Comparison of ENCODE assay signal across 8 mouse cellular contexts in genomic region chr2:24962304-24963000, GRCm38 (mm10). TPM values are rescaled to one million over a fixed set of nuclear protein-coding genes. Genes with fewer than 3 reads are reported as not detected.
A peak's percentile ranks its signal among the peaks of the same experiment; 100 is the strongest.
DNase-seq lines count a peak whose midpoint lies in the region; ATAC-seq and TF ChIP-seq lines count a peak whose summit lies in the region.

Gene Dph7 (plus strand): TSS chr2:24962400.

- peak; percentile 61; the same call in 1 of the 2 replicates for ATAC-seq in heart, embryonic 14.5 days (ENCODE audit: insufficient number of reproducible peaks, insufficient read depth, low FRiP score, low read depth)
- ATAC-seq in liver, embryonic 14.5 days (ENCODE audit: insufficient read depth) = peak; percentile 85
- ATAC-seq in neural tube, embryonic 11.5 days (ENCODE audit: insufficient read depth, low FRiP score, low TSS enrichment) = peak; percentile 84
- peak; percentile 86 for ATAC-seq in stomach, postnatal 0 days (ENCODE audit: low FRiP score, low TSS enrichment)

- peaks cover 5% of the 10 kb centered on the region; the same call in 1 of the 2 replicates for H3K4me1 ChIP-seq in brown adipose tissue, adult 24 weeks (ENCODE audit: control insufficient read depth, insufficient read depth, insufficient read length, low read length)
- H3K4me1 ChIP-seq in heart, embryonic 14.5 days (ENCODE audit: control insufficient read depth in 2 of 2, insufficient read depth in 2 of 2, low read length in 2 of 2) = peaks cover 0 to 9% of the 10 kb centered on the region in 2 experiments; a peak in 2 of 4 replicates
- peaks cover 6% of the 10 kb centered on the region in 2 experiments for H3K4me1 ChIP-seq in liver, embryonic 14.5 days (replicated peaks; ENCODE audit: control insufficient read depth in 2 of 2, insufficient read depth in 2 of 2, low read length in 1 of 2)
- H3K4me1 ChIP-seq in neural tube, embryonic 11.5 days (ENCODE audit: control insufficient read depth, insufficient read depth, low read length) = peaks cover 4% of the 10 kb centered on the region; the same call in 1 of the 2 replicates
- no peaks in the 10 kb centered on the region for H3K4me1 ChIP-seq in stomach, postnatal 0 days (replicated peaks; ENCODE audit: control insufficient read depth, insufficient read depth)

- H3K4me3 ChIP-seq in brown adipose tissue, adult 24 weeks (ENCODE audit: insufficient read depth, low read depth, low read length) = peak within 1 kb of the TSS; percentile 90
- peak within 1 kb of the TSS; percentile 91 for H3K4me3 ChIP-seq in heart, embryonic 14.5 days (ENCODE audit: control insufficient read depth in 1 of 2, insufficient read depth in 1 of 2, low read depth in 1 of 2, low read length in 2 of 2)
- H3K4me3 ChIP-seq in liver, embryonic 14.5 days (ENCODE audit: insufficient read depth in 1 of 2, low read depth in 2 of 2, low read length in 2 of 2) = peak within 1 kb of the TSS; percentile 70 to 72
- H3K4me3 ChIP-seq in neural tube, embryonic 11.5 days (ENCODE audit: low read depth, low read length) = peak within 1 kb of the TSS; percentile 86
- H3K4me3 ChIP-seq in stomach, postnatal 0 days (ENCODE audit: low read depth, low read length) = peak within 1 kb of the TSS; percentile 82

- H3K27me3 ChIP-seq in heart, embryonic 14.5 days (ENCODE audit: control insufficient read depth, insufficient read depth, low read length) = no peaks in the 10 kb centered on the region
- no peaks in the 10 kb centered on the region for H3K27me3 ChIP-seq in liver, embryonic 14.5 days (ENCODE audit: control insufficient read depth, insufficient read depth, low read length)
- H3K27me3 ChIP-seq in neural tube, embryonic 11.5 days (ENCODE audit: control insufficient read depth, insufficient read depth, low read length) = no peaks in the 10 kb centered on the region
- no peaks in the 10 kb centered on the region for H3K27me3 ChIP-seq in stomach, postnatal 0 days (ENCODE audit: control insufficient read depth, insufficient read depth, low read length)

- no peak for TF ChIP-seq EP300 in liver, embryonic 14.5 days (IDR thresholded peaks at IDR 0.05; ENCODE audit: low read depth)
- no peak for TF ChIP-seq EP300 in stomach, postnatal 0 days (optimal IDR thresholded peaks at IDR 0.05)

- TF ChIP-seq CTCF in liver, embryonic 14.5 days (IDR thresholded peaks at IDR 0.05; ENCODE audit: low read depth) = peak; percentile 98
- peak; percentile 96 for TF ChIP-seq CTCF in stomach, postnatal 0 days (IDR thresholded peaks at IDR 0.05; ENCODE audit: low read depth)

- H3K27ac ChIP-seq in brown adipose tissue, adult 24 weeks (replicated peaks; ENCODE audit: low read depth, low read length) = no peak within 1 kb of the TSS
- 0 out of 4 replicates have a peak within 1 kb of the TSS, but pooled peaks of 1 of the 2 experiments have one; percentile 8 for H3K27ac ChIP-seq in heart, embryonic 14.5 days (replicated peaks in 1 of 2; ENCODE audit: control insufficient read depth in 1 of 2, insufficient read depth in 1 of 2, low read depth in 2 of 2, low read length in 2 of 2)
- no peak within 1 kb of the TSS for H3K27ac ChIP-seq in liver, embryonic 14.5 days
- no peak within 1 kb of the TSS for H3K27ac ChIP-seq in neural tube, embryonic 11.5 days (ENCODE audit: low read depth, low read length)
- H3K27ac ChIP-seq in stomach, postnatal 0 days (replicated peaks) = 0 out of 2 replicates have a peak within 1 kb of the TSS, but pooled peaks have one; percentile 8

- H3K9ac ChIP-seq in heart, embryonic 14.5 days (ENCODE audit: low read length) = peak within 1 kb of the TSS; percentile 90
- H3K9ac ChIP-seq in liver, embryonic 14.5 days (replicated peaks) = peak within 1 kb of the TSS; percentile 78
- H3K9ac ChIP-seq in neural tube, embryonic 11.5 days (ENCODE audit: low read length) = peak within 1 kb of the TSS; percentile 90
- H3K9ac ChIP-seq in stomach, postnatal 0 days (ENCODE audit: low read length) = peak within 1 kb of the TSS; percentile 79

- DNase-seq in CD4-positive, CD25-positive, alpha-beta regulatory T cell, adult 2 months (ENCODE audit: low read depth, low spot score) = peak; percentile 92
- peak; percentile 66 for DNase-seq in fibroblast of lung, adult 2 months (ENCODE audit: low read depth)
- peak; percentile 90 for DNase-seq in kidney, postnatal 25 days
- peak; percentile 69 to 75 (median 70) for DNase-seq in liver, embryonic 14.5 days (ENCODE audit: low read depth in 3 of 3, low spot score in 3 of 3)
- peak; percentile 90 for DNase-seq in neural tube, embryonic 11.5 days (ENCODE audit: low spot score)
- peak; percentile 90 for DNase-seq in stomach, postnatal 0 days (ENCODE audit: low spot score)

- H3K9me3 ChIP-seq in heart, embryonic 14.5 days (ENCODE audit: control insufficient read depth, low read length) = no peaks in the 10 kb centered on the region
- no peaks in the 10 kb centered on the region for H3K9me3 ChIP-seq in liver, embryonic 14.5 days (ENCODE audit: control insufficient read depth, low read length)
- no peaks in the 10 kb centered on the region for H3K9me3 ChIP-seq in neural tube, embryonic 11.5 days (ENCODE audit: control insufficient read depth, low read length)
- H3K9me3 ChIP-seq in stomach, postnatal 0 days (ENCODE audit: control insufficient read depth, low read length) = no peaks in the 10 kb centered on the region

- whole genome bisulfite sequencing in heart, embryonic 14.5 days = 2% methylated on average over 28 of the region's 28 CpGs
- 1% methylated on average over 28 of the region's 28 CpGs for WGBS in liver, embryonic 14.5 days (ENCODE audit: insufficient replicate concordance)
- 1% methylated on average over 28 of the region's 28 CpGs for WGBS in neural tube, embryonic 11.5 days
- under 1% methylated on average over 28 of the region's 28 CpGs for WGBS in stomach, postnatal 0 days

- peak within 1 kb of the TSS; percentile 85 for H3K4me2 ChIP-seq in heart, embryonic 14.5 days (ENCODE audit: low read length)
- H3K4me2 ChIP-seq in liver, embryonic 14.5 days (ENCODE audit: low read depth) = peak within 1 kb of the TSS; percentile 74
- peak within 1 kb of the TSS; percentile 77 for H3K4me2 ChIP-seq in neural tube, embryonic 11.5 days (ENCODE audit: low read depth)
- peak within 1 kb of the TSS; percentile 65 for H3K4me2 ChIP-seq in stomach, postnatal 0 days (replicated peaks; ENCODE audit: low read depth)

- peaks cover 61% of the 10 kb centered on the region for H3K36me3 ChIP-seq in heart, embryonic 14.5 days (ENCODE audit: control insufficient read depth, insufficient read depth, low read length)
- peaks cover 32% of the 10 kb centered on the region for H3K36me3 ChIP-seq in liver, embryonic 14.5 days (replicated peaks; ENCODE audit: control insufficient read depth, insufficient read depth, low read depth)
- H3K36me3 ChIP-seq in neural tube, embryonic 11.5 days (ENCODE audit: control insufficient read depth, insufficient read depth, low read length) = peaks cover 18% of the 10 kb centered on the region; the same call in 1 of the 2 replicates
- H3K36me3 ChIP-seq in stomach, postnatal 0 days (ENCODE audit: control insufficient read depth, insufficient read depth, low read length) = 0 out of 2 replicates have a peak, but pooled peaks cover 4% of the 10 kb centered on the region

RNA-seq across cellular contexts. Expression of gene Dph7, which starts in this region (rescaled TPM):
- 4.9 and 6.0 TPM in 2 replicates for polyA plus RNA-seq in brown adipose tissue, adult 24 weeks (2012; ENCODE audit: insufficient read depth, insufficient read length, missing spikeins)
- 15.9 and 19.3 TPM in 2 replicates for polyA plus RNA-seq in heart, embryonic 14.5 days (2014; fragmentation: Nextera tagmentation; extraction: Ambion mirVana)
- 8.1 and 9.0 TPM in 2 replicates for polyA plus RNA-seq in liver, embryonic 14.5 days (2012; rRNA removed)
- 8.7 and 9.9 TPM in 2 replicates for polyA plus RNA-seq in liver, embryonic 14.5 days (2014; fragmentation: Nextera tagmentation; extraction: Ambion mirVana)
- 30.5 and 32.7 TPM in 2 replicates for polyA plus RNA-seq in neural tube, embryonic 11.5 days (2014; fragmentation: Nextera tagmentation; extraction: Ambion mirVana)
- 12.1 TPM in 2 replicates for polyA plus RNA-seq in stomach, postnatal 0 days (2015; fragmentation: Nextera tagmentation; extraction: Ambion mirVana)
